Mouse (Mus musculus) layer of hippocampus, postnatal 14 days (tissue): ENCODE results near the gene Wdtc1. TPM values are rescaled to one million over a fixed set of nuclear protein-coding genes. Genes with fewer than 3 reads are reported as not detected.
A peak's percentile ranks its signal among the peaks of the same experiment; 100 is the strongest.

Experiments used
- DNase-seq, 2 experiments: peaks; one replicate each; pipeline ENCODE4 v3.0.0; 2021 to 2022; ENCODE audit warnings: low spot score in 2 of 2, mixed read lengths in 1 of 2
- total RNA-seq, 2 experiments: library from RNA; stranded (reverse); gene quantifications; 2 replicates each; pipeline ENCODE4 v1.2.3; 2021

Gene Wdtc1
- total RNA-seq, 2 experiments from 2014 or later: 67.8 to 68.9 TPM

DNA sequence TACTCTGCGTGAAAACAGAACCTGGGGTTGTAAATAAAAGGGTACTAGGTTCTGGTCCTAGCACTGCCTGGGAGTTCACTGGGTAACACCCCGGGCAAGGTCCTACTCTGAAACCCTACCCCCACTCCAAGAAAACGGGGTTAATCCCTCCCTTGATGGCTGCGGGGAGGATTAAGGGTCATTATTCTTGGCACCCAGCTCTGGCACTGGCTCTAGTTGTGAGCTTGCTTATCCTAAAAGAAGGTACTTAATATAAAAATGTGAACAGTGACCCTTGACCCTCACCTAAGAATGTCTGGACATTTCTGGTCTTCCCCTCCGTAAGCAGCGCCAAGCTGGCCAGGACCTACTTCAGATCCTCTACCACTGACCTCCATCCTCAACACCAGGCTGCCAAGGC lies 20.0 kb downstream of the Wdtc1 start:
- no peak for DNase-seq

GRCm38 (mm10) chr4:133330296-133330695 lies 23.0 kb downstream of the Wdtc1 start:
- no peak for DNase-seq

DNA sequence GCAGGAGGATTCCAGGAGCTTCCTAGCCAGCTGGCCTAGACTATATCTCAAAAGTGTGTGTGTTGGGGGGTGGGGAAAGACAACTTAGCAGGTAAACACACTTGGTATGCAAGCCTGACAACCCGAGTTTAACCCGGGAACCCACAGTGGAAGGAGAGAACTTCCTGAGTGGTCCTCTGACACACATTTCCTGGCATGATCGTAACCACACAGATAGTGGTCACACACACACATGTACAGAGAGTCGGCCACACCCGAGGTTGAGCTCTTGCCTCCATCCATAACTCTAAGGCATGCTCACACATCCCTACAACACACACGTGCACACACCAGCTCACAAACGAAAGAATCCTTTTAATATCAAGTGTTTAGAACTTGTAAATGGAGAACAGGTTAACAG lies 25.2 kb downstream of the Wdtc1 start:
- no peak for DNase-seq

DNA sequence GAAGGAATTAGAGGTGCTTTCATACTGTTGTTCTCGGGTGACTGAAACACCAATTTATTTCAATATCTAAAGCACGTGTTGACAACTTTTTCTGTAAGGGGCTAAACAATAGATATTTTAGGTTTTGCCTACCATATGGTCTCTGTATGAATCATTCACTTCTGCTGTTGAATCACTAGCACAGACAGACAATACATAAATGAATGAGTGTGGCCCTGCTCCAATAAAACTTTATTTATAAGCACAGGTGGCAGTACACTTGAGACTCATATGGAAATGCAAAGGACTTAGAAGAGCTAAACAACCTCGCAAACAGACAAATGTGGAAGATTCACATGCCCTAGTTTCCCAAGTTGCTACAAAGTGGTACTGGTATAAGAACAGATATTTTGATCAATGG lies 33.6 kb downstream of the Wdtc1 start:
- DNase-seq: no peak

GRCm38 (mm10) chr4:133315991-133316390 lies 37.3 kb downstream of the Wdtc1 start:
- DNase-seq: no peak

DNA sequence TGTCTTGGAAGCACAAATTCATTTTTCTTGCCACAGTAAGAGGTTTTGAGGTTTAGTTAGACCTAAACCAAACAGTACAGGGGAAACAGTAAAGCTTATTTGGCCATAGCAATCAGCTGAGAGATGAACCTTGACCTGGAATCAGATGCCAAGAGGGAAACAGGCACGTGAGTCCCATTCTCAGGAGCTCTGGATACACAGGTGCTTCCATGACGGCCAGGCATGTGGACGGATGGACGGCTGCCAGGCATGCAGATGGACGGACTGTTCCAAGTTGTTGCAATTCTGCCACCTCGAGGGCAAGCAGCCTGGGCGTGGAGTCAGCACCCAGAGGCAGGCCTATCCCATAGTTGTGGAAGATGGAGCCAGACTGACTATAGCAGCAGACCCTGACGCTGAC lies 38.4 kb downstream of the Wdtc1 start:
- no peak for DNase-seq

DNA sequence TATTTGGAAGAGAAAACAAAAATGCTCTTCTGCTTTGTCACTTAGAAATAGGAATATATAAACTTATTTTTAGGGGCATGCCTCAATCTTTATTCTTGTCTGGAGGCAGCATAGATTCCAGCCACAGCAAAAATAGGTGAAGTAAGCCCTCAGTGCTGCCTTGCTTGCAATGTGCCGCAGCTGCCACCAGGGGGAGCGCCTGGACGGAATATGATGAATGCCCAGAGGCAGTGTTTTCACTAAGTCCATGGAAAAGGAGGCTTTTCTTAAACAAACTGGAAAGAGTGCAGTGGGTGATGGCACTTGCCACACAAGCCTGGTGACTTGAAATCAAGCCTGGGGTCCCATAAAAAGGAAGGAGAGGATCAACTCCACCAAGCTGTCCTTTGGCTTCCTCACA lies 43.3 kb downstream of the Wdtc1 start:
- peak; percentile 85 to 89 for DNase-seq

GRCm38 (mm10) chr4:133307331-133307730 lies 46.0 kb downstream of the Wdtc1 start:
- peak; percentile 31 to 46 for DNase-seq

GRCm38 (mm10) chr4:133305825-133306224 lies 47.5 kb downstream of the Wdtc1 start:
- DNase-seq: no peak

GRCm38 (mm10) chr4:133304770-133305169 lies 48.5 kb downstream of the Wdtc1 start:
- no peak for DNase-seq

- DNase-seq: peak; percentile 27 to 47
Observed at GRCm38 (mm10) chr4:133302668-133303067, 50.6 kb downstream of the Wdtc1 start.

GRCm38 (mm10) chr4:133301802-133302201 lies 51.5 kb downstream of the Wdtc1 start:
- peak; percentile 77 to 80 for DNase-seq

DNA sequence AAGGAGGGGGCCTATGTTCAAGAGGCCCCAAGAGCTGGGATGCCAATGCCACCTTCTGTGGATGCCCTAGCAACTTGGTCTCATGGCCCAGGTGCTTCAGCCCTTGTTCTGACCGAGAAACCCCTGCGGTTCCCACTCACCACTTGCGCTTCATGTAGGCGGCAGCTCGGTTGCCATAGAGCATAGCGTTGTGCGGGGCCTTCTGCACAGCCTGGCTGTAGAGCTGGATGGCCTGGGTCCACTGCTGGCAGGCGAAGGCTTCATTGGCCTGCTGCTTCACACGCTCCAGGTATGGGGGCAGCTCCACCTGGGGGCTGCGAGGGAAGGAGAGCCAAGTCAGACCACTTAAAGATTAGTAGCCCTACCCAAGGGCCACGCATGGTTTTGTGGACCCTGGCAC lies 52.9 kb downstream of the Wdtc1 start:
- DNase-seq: no peak

DNA sequence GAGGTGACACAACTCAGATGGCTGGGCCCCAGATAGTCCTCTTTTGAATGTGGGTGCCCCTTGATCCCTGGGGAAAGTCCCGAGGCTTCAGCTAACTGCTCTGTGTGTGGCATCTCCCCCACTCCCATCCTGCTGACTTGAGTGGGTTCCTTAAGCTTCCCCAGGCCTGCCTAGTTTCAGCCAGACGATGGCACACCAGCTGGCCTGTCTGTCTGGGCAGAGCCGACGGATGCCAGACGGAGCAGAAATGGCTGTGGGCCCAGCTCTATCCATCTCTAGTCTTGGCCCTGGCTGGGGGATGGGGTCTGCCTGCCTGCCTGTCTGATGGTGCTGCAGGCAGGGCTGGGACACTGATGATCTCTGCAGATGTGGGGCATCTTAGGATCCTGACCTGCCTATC lies 53.6 kb downstream of the Wdtc1 start:
- peak; percentile 66 to 72 for DNase-seq

DNA sequence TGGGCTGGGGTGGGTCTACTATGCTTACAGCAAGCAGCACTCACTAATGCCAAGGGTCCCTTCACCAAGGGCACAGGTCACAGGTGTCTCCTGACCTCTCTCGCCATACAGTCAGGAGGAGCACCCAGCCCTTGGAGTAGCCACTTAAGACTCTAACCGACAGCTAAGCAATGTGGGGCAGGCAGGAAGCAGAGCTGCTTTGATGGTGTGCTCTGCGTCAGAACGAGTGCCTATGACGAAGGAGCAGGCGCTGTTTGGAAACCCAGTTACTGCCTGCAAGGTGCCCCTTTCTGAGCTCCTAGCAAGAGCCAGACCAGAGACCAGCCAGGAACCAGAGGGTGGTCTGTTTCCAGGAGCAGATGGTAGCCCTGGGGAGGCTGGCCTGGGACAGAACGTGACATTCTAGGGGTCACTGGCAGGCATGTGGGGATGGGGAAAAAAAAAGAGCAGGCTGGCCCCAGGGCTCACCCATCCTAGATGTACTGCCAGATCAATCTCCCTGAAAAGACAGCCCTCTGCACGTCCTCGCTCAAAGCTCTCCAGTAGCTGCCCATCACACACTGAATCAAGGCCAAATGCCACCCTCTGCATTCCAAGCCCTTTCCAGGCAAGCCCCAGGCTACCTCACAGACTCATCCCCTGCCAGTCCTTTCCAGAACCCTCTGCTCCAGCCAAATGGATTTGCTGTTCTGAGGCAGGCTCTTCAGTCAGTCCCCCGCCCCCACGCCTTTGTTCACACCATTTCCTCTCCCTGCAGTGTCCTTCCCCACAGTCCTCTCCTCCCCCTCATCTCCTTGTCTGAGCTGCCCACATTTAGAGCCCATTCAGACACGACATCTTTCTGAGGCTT lies 54.5 kb downstream of the Wdtc1 start:
- DNase-seq: peak; percentile 47 to 69

GRCm38 (mm10) chr4:133297801-133298238 lies 55.5 kb downstream of the Wdtc1 start:
- DNase-seq: peak; percentile 89

DNA sequence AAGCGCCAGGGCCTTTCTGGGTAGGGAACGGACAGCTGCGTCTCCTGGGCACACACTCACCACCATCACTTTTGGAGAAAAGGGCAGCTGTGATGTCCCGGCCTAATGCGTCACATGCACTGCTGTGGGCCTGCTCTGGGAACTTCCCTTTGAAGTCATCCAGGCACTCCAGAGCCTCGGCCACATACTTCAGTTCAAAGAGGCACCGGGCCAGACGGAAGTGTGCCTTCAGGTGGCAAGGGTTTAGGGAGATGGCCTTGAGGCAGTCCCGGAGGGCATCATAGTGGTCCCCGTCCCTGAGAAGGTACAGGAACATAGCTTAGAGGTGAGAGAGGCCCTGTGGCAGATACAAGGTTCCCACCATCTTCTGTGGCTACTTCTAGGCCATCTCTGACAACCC lies 55.9 kb downstream of the Wdtc1 start:
- no peak for DNase-seq

- no peak for DNase-seq
Observed at GRCm38 (mm10) chr4:133294084-133294483, 59.2 kb downstream of the Wdtc1 start.

GRCm38 (mm10) chr4:133292901-133293843 lies 60.1 kb downstream of the Wdtc1 start:
- no peak for DNase-seq

GRCm38 (mm10) chr4:133292405-133292804 lies 60.9 kb downstream of the Wdtc1 start:
- DNase-seq: no peak

GRCm38 (mm10) chr4:133291255-133291654 lies 62.0 kb downstream of the Wdtc1 start:
- no peak for DNase-seq
